Mouse (Mus musculus) monocyte, adult 5-6 weeks (primary cell): Measurements from ENCODE around the gene Hoxd11. TPM values are rescaled to one million over a fixed set of nuclear protein-coding genes. Genes with fewer than 3 reads are reported as not detected.

Source experiments
- ATAC-seq: fragments of 153-309, 156-312 bp; replicated peaks from 2 replicates; pipeline ENCODE4 v1.8.0; 2017; ENCODE audit warnings: mild to moderate bottlenecking; ENCODE audit not compliant: low TSS enrichment, insufficient number of reproducible peaks, severe bottlenecking, poor library complexity, low FRiP score
- total RNA-seq: library from RNA; stranded (forward); fragments of 200-1000, 200-491, 200-594 nt; gene quantifications from 3 replicates; pipeline ENCODE4 v1.2.3, GENCODE M21; 2017

Gene Hoxd11
- total RNA-seq, 1 experiment from 2014 or later = not detected

- no peak for ATAC-seq
These were observed 11.0 kb downstream of the Hoxd11 start for GRCm38 (mm10) chr2:74690338-74690716.

DNA sequence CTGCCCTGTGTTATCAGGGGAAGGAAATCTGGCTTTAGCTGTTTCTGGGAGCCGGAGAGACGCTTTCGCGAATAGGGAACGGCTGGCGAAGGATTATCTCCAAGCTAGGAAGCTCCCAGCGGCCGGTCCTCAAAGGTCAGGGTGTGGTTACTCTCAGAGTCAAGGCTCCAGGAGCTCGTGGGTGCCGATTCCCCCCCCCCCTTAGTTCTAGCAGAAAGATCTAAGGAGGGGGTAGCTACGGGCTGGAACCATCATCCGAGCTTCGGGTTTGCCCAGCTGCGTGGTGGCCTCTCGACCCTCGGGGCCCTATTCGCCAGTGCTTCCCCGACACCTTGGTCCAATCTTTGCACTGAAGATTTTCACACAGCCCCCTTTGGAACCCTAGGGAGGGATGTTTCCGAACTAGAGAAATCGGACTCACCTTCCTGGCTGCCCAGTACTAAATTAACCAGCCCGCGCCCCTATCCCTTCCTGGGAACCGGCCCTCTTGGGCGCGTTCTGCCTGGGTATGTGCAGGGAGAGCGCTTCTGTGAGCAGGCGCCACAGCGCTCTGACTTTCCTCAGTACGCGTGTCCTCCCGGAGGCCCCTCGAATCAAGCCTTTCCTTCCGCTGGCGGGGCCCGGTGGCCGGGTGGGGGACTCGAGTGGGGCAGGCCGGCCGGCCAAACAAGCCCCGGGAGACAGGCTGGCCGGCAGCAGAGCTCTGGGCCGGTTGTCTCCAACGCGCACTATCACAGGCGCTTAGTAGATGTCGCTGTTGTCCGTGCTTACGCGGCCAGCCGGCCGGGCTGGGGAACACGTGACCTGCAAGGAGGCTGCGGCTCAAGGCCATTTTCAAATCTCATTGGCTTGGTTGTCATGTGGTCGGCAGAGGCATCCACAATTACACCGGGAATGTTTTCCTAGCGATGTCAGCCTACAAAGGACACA is 11.9 kb downstream of the Hoxd11 start, which contains the start of gene Hoxd10:
Hoxd10 (plus strand) TSS at position 903 of the 930 bp plus-strand sequence.
- ATAC-seq = no peak

DNA sequence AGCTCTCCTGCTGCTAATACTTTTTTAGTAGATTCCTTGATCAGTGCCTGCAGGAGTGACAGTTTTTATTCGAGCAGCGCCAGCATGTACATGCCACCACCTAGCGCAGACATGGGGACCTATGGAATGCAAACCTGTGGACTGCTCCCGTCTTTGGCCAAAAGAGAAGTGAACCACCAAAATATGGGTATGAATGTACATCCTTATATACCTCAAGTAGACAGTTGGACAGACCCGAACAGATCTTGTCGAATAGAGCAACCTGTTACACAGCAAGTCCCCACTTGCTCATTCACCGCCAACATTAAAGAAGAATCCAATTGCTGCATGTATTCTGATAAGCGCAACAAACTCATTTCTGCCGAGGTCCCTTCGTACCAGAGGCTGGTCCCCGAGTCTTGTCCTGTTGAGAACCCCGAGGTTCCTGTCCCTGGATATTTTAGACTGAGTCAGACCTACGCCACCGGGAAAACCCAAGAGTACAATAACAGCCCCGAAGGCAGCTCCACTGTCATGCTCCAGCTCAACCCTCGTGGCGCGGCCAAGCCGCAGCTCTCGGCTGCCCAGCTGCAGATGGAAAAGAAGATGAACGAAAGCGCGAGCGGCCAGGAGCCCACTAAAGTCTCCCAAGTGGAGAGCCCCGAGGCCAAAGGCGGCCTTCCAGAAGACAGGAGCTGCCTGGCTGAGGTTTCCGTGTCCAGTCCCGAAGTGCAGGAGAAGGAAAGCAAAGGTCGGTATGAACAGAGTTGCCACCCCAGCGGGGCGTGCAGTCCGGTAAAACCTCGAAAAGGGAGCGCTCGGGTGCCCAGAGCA is 12.8 kb downstream of the Hoxd11 start:
- no peak for ATAC-seq

DNA sequence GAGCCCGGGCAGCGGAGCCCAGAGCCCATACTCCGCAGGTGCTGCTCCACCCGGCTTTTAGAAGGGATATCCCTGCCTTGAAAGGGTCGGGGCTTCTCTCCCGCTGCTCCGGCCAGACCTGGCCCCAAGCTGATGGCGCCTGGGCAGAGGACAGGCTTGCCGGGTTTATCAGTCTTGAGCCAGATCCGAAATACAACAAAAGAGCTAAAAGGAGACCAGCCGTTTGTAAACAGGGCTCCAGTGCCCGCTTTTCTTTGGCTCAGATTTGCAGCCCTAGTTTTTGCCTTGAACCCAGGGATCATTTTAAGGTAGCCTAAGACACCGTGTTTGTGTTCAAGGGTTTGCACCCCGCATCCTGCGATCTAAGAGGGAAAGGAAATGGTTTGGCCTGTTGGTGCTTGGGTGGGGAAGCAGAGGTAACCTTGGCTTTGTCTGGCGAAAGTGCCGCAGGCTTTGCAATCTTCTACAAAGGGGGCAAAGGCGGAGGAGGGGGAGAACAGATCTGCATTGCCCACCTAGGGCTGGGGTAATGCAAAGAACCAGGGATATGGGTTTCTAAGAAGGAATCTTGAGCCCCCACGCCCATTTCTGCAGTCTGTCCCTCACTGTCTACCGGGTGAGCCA is 13.6 kb downstream of the Hoxd11 start:
- ATAC-seq = peak; percentile 38; the same call in 1 of the 2 replicates

DNA sequence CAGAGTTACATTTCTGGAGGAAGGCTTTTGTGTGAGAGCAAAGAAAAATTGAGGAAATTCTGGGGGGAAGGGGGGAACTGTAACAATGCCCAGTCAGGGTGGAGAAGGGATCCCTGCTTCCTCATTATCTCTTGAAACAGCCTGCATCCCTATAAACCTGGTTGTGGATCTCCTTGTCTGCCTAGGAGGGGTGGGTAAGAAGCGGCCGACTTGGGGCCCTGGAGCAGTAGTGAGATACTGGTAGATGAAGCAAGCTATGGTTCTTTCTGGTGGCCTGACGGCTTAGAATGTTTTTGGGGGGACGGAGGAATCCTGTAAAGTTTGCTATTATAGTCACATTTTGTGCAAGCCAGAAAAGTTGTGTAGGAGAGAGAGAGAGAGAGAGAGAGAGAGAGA is 14.1 kb downstream of the Hoxd11 start:
- ATAC-seq = no peak

- ATAC-seq = no peak
These were observed 14.7 kb downstream of the Hoxd11 start for GRCm38 (mm10) chr2:74694066-74694465.

GRCm38 (mm10) chr2:74695383-74695782 is 16.0 kb downstream of the Hoxd11 start:
- ATAC-seq = no peak

GRCm38 (mm10) chr2:74695813-74696430 is 16.6 kb downstream of the Hoxd11 start:
- ATAC-seq = no peak

GRCm38 (mm10) chr2:74696442-74697335 is 17.3 kb downstream of the Hoxd11 start:
- ATAC-seq = no peak

GRCm38 (mm10) chr2:74697567-74698121 is 18.3 kb downstream of the Hoxd11 start, which contains the start of gene Hoxd9:
TSS of gene Hoxd9 (plus strand) at chr2:74697727.
- no peak for ATAC-seq

DNA sequence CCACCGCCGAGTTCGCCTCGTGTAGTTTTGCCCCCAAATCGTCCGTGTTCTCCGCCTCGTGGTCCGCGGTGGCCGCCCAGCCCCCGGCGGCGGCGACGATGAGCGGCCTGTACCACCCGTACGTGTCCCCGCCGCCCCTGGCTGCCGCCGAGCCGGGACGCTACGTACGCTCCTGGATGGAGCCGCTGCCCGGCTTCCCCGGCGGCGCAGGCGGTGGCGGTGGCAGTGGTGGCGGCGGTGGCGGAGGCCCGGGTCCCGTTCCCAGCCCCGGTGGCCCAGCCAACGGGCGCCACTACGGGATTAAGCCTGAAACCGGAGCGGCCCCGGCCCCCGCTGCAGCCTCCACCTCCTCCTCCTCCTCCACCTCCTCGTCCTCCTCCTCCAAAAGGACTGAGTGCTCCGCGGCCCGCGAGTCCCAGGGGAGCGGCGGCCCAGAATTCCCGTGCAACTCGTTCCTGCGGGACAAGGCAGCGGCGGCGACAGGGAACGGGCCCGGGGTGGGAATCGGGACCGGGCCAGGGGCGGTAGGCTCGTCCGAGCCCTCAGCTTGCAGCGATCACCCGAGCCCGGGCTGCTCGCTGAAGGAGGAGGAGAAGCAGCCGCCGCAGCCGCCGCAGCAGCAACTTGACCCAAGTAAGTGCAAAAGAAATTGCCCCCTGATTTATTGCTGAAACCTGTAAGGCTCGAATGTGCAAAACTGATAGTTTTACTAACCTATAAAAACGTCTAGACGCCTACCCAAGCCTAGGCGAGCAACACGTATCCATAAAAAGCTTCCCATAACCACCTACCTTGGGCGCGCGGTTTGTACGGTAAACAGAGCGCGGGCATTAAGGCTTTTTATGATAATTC is 19.1 kb downstream of the Hoxd11 start:
- no peak for ATAC-seq

GRCm38 (mm10) chr2:74699053-74699430 is 19.7 kb downstream of the Hoxd11 start:
- ATAC-seq = no peak

- ATAC-seq = no peak
These were observed 20.5 kb downstream of the Hoxd11 start for GRCm38 (mm10) chr2:74699664-74700545.

DNA sequence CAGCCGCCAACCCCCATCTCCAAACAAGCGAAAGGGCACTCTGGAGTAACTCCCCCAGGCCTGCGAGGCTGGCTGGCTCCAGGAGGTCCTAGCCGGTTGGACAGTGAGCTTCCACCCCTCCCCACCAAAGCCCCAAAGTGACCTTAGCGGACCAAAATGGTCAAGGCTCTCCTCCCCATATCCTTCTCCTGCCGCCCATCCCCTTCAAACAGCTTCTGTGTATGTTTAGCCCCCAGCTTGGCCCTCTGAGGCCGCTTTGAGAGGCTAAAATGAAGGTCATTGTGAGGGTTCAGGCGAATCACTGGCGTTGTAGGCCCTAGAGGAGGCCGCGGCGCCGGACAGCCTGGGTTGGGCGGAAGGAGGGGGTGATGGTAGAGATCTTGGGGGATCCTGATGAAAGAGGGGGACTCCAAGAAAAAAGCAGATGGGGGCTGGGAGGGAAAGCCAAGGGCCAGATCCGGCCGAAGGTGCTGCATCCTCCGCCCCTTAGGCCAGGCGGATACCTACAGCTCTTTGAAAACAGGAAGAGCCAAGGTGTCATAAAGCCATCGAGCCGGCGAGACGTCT is 21.3 kb downstream of the Hoxd11 start:
- no peak; the same call in 1 of the 2 replicates for ATAC-seq
